Mouse (Mus musculus) induced T-regulatory cell, adult 2 months (primary cell): ENCODE measurements around the gene Il21.

Experiments
- DNase-seq: peaks from one replicate; pipeline ENCODE4 v3.0.0-alpha.2; 2012; ENCODE audit warnings: low read depth

Il21 gene

DNA sequence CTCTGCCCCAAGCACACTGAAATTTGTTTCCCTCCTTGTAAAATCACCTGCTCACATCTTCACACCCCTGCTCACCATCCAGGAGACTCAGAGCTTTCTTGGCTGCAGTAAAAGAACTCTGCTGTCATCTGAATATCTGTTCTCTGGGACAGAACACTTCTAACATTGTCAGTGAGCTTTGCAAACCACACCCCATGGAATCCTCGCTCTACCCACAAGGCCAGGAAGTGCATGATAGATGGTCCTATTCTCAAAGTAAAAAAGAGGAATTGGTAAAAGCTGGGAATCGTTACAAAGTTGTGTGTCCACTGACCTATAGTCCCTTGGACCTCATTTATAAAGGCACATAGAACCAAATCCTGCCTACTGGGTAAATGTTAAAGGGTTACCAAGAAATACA lies 40.5 kb downstream of the Il21 start:
- no peak for DNase-seq

DNA sequence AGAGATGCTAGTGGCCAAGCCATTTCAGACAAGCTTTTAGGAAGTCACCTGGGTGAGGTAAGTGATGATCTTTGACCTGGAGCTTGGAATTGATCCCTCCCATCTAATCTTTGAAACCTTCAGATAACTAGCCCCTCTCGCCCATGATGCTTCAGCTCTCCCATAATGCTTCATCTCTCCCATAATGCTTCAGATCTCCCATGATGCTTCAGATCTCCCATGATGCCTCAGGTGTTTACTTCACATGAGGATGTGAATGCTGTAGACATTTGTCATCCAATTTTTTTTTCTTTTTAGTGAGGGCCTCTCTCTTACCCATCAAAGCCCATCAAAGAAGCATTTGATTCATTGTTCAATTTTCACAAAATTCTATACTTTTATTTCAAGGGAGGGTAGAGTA lies 46.9 kb downstream of the Il21 start:
- no peak for DNase-seq

DNA sequence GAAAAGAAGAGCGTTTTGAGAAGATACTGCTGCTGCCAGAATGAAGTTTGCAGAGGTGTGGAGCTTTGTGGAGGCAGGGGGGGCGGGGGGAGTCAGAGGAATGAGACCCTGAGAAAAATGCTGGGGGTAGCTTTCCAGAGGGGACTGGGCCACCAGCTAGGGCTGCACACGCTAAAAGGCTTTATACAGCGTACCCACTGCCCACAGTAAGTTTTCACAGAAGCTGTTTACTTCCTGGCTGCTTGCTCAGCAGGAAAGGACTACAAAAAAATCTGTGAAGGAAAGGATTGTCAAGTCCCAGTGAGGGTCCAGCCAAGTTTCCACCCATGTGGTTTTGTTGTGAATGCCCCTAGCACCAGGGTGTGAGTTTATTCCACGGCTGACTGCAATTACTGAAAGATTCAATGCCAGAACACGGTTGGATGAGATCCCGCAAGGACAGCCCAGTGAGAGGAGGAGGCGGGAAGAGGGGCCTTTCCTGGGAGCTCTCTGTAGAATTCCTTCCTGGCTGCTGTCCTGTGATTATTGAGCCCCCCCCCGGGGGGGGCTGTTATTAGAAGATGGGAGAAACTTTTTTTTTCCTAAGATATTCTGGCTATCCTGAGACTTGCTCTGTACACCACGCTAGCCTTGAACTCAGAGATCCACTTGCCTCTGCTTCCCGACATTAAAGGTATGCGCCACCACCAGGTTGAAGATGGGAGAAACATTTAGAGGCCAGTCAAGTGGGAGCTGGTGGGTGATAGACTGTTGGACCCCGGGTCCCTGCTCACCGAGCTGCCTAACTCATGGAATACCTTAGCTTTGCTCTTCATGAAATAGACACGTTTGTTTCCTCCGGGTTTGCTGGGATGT lies 49.8 kb downstream of the Il21 start:
- no peak for DNase-seq

DNA sequence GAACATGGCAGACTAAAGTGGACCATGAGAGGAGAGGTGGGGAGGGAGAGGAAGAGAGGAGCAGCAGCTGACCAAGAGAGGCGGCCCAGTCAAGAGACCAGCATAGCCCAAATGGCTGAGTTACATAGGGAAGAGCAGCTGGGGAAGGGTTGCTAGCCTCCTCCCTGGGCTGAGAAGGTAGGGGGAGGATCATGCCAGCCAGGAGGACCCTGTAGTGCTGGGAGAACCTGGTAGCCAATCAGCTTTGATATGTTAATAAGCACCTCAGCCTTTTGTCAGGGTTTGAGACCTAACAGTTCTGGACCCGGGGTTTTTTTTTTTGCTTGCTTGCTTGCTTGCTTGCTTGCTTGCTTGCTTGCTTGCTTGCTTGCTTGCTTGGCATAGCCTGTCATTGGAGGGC lies 51.4 kb downstream of the Il21 start:
- DNase-seq, result no peak

DNA sequence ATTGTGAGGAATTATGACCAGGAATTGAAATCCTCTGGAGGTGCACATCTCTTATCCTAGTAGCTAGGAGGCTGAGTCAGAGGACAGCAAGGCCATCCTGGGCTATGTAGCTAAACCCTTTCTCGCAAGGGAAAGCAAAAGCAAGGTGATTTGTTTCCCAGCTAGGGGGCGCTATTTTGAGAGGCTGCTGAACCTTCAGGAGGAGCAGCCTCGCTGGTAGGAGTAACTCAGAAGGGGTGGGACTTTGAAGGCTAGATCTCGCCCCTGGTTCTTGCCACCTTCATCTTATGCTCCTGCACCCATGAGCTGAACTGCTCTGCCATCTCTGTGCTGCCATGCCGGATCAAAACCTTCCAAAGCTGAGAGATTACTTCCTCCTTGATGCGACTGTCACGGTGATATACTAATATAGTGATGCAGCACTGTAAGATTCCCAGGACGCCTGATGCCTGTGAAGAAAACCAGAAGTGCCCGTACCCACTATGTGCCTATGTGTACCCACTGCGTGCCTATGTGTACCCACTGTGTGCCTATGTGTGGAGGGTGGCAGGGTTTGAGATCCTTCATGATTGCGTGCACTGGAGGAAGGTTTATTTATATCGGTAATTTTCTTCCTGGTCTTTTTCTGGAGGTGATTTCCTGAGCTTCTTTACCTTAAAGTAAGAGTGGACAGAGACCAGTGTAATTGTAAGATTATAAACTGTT lies 52.2 kb downstream of the Il21 start:
- DNase-seq, result peak; percentile 65

DNA sequence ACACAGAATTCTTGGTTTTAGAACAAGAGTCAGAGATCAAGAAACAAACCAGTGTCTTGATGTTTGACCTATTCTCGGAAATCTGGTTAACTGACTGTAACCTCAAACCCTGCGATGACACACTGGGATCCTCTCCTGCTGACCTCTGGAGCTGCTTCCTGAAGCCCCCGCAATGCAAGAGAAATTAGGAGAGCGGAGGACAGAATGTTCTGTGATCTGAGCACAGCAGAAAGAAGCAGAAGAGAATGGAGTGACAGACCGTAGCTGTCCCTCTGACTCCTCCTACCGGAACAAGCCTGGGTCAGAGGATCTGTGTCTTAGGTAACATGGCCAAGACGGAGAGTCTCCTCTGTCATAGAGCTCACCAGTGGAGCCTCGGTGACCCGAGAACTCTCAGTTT lies 53.0 kb downstream of the Il21 start:
- no peak for DNase-seq

DNA sequence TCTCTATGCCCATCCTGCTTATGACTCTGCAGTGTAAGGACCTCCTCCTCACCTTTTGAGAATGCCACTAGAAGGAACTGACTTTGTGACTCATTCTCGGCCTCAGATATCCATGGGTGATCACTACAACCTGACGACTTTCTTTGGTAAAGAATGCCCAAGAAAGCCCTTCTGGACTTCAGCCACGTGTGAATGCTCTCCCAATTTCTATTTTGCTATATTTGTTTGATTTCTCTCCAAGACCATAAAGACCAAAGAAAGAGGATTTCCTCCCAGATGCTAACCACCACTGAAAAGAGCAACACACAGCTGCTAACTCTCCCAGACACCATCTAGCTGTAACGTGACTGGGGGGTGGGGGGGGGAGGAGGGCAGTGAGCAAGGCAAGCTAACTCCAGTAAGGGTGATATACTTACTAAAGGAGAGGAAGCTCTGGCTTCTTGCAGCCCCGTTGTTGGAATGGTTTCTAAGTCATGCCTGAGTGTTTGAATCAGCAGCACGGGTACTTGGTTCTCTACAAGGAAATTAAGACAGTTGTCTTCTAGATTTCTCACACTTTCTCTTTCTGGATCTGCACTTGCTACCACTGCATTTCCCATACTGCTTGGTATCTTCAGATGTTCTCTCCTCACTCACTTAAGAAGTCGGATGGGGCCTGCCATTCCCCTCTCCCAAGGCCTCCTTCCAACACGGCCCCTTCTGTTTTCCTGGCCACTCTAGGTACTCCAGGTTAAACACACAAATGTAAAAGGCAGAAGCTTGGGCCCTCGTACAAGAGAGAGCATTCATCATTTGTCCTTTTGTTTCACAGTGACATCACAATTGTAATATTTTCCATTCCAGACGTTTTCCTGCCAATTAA lies 57.5 kb downstream of the Il21 start:
- DNase-seq, result no peak

DNA sequence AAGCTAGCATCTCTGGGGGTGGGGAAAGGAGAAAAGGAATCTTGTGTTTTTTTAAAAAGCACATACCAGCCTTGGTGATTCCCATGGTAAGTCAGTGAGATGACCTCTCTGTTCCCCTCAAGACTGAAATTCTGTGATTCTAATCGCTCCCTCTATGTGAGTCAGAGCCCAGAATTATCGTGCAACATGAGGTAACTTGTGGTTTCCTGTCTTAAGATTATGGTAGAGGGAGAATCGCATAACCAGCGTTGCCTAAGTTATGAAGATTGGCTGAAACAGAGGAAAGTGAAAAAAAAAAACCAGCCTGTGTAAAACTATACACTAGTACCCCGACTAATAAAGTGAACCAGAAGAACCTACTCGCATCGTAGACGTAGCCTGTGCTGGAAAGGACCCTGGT lies 59.2 kb downstream of the Il21 start:
- DNase-seq, result peak; percentile 63
